Mouse (Mus musculus) myocyte (in vitro differentiated cells): ENCODE measurements at regions not wholly inside any gene's neighbourhood (a gene's known extent, or its start where the extent isn't known, plus 50 kb on each side); places are given as distances from the start of the nearest gene placed in this dataset.

Experiments
- H3K27me3 ChIP-seq: one replicate; pipeline ENCODE4 v1.6.1; 2011; ENCODE audit not compliant: control insufficient read depth, insufficient read depth, insufficient read length
- H3K36me3 ChIP-seq: one replicate; pipeline ENCODE4 v1.6.1; 2011; ENCODE audit not compliant: control insufficient read depth, insufficient read depth
- H3K4me2 ChIP-seq: one replicate; pipeline ENCODE4 v1.6.1; 2011; ENCODE audit warnings: low read depth, control low read depth
- H3K4me3 ChIP-seq: one replicate; pipeline ENCODE4 v1.5.1; 2011; ENCODE audit warnings: mild to moderate bottlenecking, control low read depth, moderate library complexity
- H3K79me2 ChIP-seq: one replicate; pipeline ENCODE4 v1.6.1; 2011; ENCODE audit not compliant: control insufficient read depth, insufficient read depth
- H3ac ChIP-seq: one replicate; pipeline ENCODE4 v1.6.1; 2011; ENCODE audit not compliant: control insufficient read depth, insufficient read length
- CEBPB ChIP-seq: IDR thresholded peaks from 2 replicates; pipeline ENCODE4 v1.6.1; 2011; ENCODE audit warnings: mild to moderate bottlenecking, moderate library complexity; ENCODE audit not compliant: poor library complexity, insufficient read depth, severe bottlenecking
- E2F4 ChIP-seq: IDR thresholded peaks from one replicate; pipeline ENCODE4 v1.6.1; 2011; ENCODE audit warnings: mild to moderate bottlenecking, control low read depth, moderate library complexity; ENCODE audit not compliant: insufficient read depth
- MAX ChIP-seq: IDR thresholded peaks from one replicate; pipeline ENCODE4 v1.6.1; 2011; ENCODE audit warnings: low read depth, mild to moderate bottlenecking, control low read depth
- MYOD1 ChIP-seq, 3 experiments: IDR thresholded peaks; one replicate each; pipeline ENCODE4 v1.6.1; 2011; ENCODE audit warnings: control low read depth in 2 of 3, low read depth in 2 of 3, mild to moderate bottlenecking in 2 of 3, moderate library complexity in 1 of 3; ENCODE audit not compliant: insufficient read length in 2 of 3, control insufficient read depth in 1 of 3
- MYOG ChIP-seq, 3 experiments: IDR thresholded peaks; one replicate each; pipeline ENCODE4 v1.6.1; 2011; ENCODE audit warnings: control low read depth in 2 of 3, low read depth in 2 of 3, mild to moderate bottlenecking in 2 of 3; ENCODE audit not compliant: insufficient read length in 2 of 3, control insufficient read depth in 1 of 3, insufficient read depth in 1 of 3
- POLR2A ChIP-seq: IDR thresholded peaks from one replicate; pipeline ENCODE4 v1.6.1; 2011; ENCODE audit warnings: low read depth, mild to moderate bottlenecking, control low read depth, moderate library complexity; ENCODE audit not compliant: insufficient read length
- POLR2AphosphoS2 ChIP-seq: IDR thresholded peaks from one replicate; pipeline ENCODE4 v1.6.1; 2011; ENCODE audit warnings: low read depth, control low read depth; ENCODE audit not compliant: insufficient read length
- REST ChIP-seq: IDR thresholded peaks from one replicate; pipeline ENCODE4 v1.6.1; 2011; ENCODE audit warnings: mild to moderate bottlenecking, control low read depth, moderate library complexity; ENCODE audit not compliant: insufficient read depth, insufficient read length
- SRF ChIP-seq: IDR thresholded peaks from one replicate; pipeline ENCODE4 v1.6.1; 2011; ENCODE audit warnings: low read depth; ENCODE audit not compliant: control insufficient read depth, insufficient read length
- TCF12 ChIP-seq: IDR thresholded peaks from one replicate; pipeline ENCODE4 v1.6.1; 2011; ENCODE audit warnings: mild to moderate bottlenecking, control low read depth; ENCODE audit not compliant: poor library complexity, insufficient read depth, severe bottlenecking
- TCF3 ChIP-seq: IDR thresholded peaks from one replicate; pipeline ENCODE4 v1.6.1; 2011; ENCODE audit warnings: low read depth, control low read depth; ENCODE audit not compliant: insufficient read length
- USF1 ChIP-seq: IDR thresholded peaks from one replicate; pipeline ENCODE4 v1.6.1; 2011; ENCODE audit warnings: low read depth, mild to moderate bottlenecking, control low read depth, moderate library complexity

GRCm38 (mm10) chr9:62208436-62208835 lies 73.6 kb downstream of the Spesp1 start:
- TF ChIP-seq POLR2A (no peak), CEBPB (no peak)
- H3K4me2 ChIP-seq, result no peak overlapping the region

GRCm38 (mm10) chr9:62205264-62205663 lies 76.7 kb downstream of the Spesp1 start:
- Histone ChIP-seq H3K4me2 (no peak overlapping the region), H3K27me3 (no peaks in the 10 kb centered on the region), H3K36me3 (no peaks in the 10 kb centered on the region), H3K79me2 (no peaks in the 10 kb centered on the region), H3ac (no peak overlapping the region), H3K4me3 (no peak overlapping the region)
- no peak for TF ChIP-seq REST

More at GRCm38 (mm10) chr9:62208436-62208835, 73.6 kb downstream of the Spesp1 start:
- no peaks in the 10 kb centered on the region for H3K36me3 ChIP-seq
- no peak overlapping the region for H3ac ChIP-seq
- H3K79me2 ChIP-seq, result no peaks in the 10 kb centered on the region
- peaks cover 15% of the 10 kb centered on the region for H3K27me3 ChIP-seq
- H3K4me3 ChIP-seq, result no peak overlapping the region

- no peaks in the 10 kb centered on the region for H3K27me3 ChIP-seq
- TF ChIP-seq REST, result no peak
- TF ChIP-seq MYOD1 (IDR thresholded peaks at IDR 0.05; ENCODE audit: control insufficient read depth in 1 of 3, insufficient read length in 2 of 3, low read depth in 2 of 3), result no peak
- TF ChIP-seq SRF, result no peak
- no peak for TF ChIP-seq USF1
- TF ChIP-seq POLR2AphosphoS2, result no peak
- TF ChIP-seq MYOG (IDR thresholded peaks at IDR 0.05; ENCODE audit: control insufficient read depth in 1 of 3, insufficient read depth in 1 of 3, insufficient read length in 2 of 3, low read depth in 2 of 3), result no peak
- no peak for TF ChIP-seq POLR2A
- no peak for TF ChIP-seq MAX
- TF ChIP-seq CEBPB, result no peak
- no peak for TF ChIP-seq TCF12
- no peak overlapping the region for H3K4me2 ChIP-seq
Observed at GRCm38 (mm10) chr9:62203556-62203955, 78.5 kb downstream of the Spesp1 start.

GRCm38 (mm10) chr9:62202331-62202730 lies 79.7 kb downstream of the Spesp1 start:
- Histone ChIP-seq H3ac (no peak overlapping the region), H3K4me2 (no peak overlapping the region), H3K27me3 (peaks cover 6% of the 10 kb centered on the region), H3K79me2 (no peaks in the 10 kb centered on the region), H3K36me3 (no peaks in the 10 kb centered on the region), H3K4me3 (no peak overlapping the region)
- TF ChIP-seq E2F4, result no peak

More at GRCm38 (mm10) chr9:62203556-62203955, 78.5 kb downstream of the Spesp1 start:
- H3ac ChIP-seq, result no peak overlapping the region
- H3K79me2 ChIP-seq, result no peaks in the 10 kb centered on the region
- no peak overlapping the region for H3K4me3 ChIP-seq
- H3K36me3 ChIP-seq, result no peaks in the 10 kb centered on the region

- Histone ChIP-seq H3K36me3 (no peaks in the 10 kb centered on the region), H3K79me2 (no peaks in the 10 kb centered on the region), H3K4me2 (no peak overlapping the region), H3K4me3 (no peak overlapping the region), H3ac (no peak overlapping the region), H3K27me3 (peaks cover 9% of the 10 kb centered on the region)
- no peak for TF ChIP-seq MYOD1 (IDR thresholded peaks at IDR 0.05; ENCODE audit: control insufficient read depth in 1 of 3, insufficient read length in 2 of 3, low read depth in 2 of 3)
- no peak for TF ChIP-seq E2F4
- TF ChIP-seq SRF, result no peak
- no peak for TF ChIP-seq MAX
- no peak for TF ChIP-seq TCF3
Observed at GRCm38 (mm10) chr9:62197486-62197885, 75.0 kb upstream of the Glce start.

- Histone ChIP-seq H3K36me3 (no peaks in the 10 kb centered on the region), H3K27me3 (peaks cover 30% of the 10 kb centered on the region), H3ac (no peak overlapping the region), H3K79me2 (no peaks in the 10 kb centered on the region), H3K4me2 (no peak overlapping the region), H3K4me3 (no peak overlapping the region)
- TF ChIP-seq TCF3 (no peak), POLR2AphosphoS2 (no peak)
Observed at GRCm38 (mm10) chr9:62192424-62192892, 70.0 kb upstream of the Glce start.

GRCm38 (mm10) chr9:62190474-62190873 lies 68.0 kb upstream of the Glce start:
- Histone ChIP-seq H3ac (no peak overlapping the region), H3K79me2 (no peaks in the 10 kb centered on the region), H3K4me2 (no peak overlapping the region), H3K4me3 (no peak overlapping the region), H3K27me3 (peaks cover 41% of the 10 kb centered on the region), H3K36me3 (no peaks in the 10 kb centered on the region)
- no peak for TF ChIP-seq TCF12
- TF ChIP-seq POLR2AphosphoS2, result no peak
- no peak for TF ChIP-seq MYOG (IDR thresholded peaks at IDR 0.05; ENCODE audit: control insufficient read depth in 1 of 3, insufficient read depth in 1 of 3, insufficient read length in 2 of 3, low read depth in 2 of 3)
- no peak for TF ChIP-seq USF1
- TF ChIP-seq TCF3, result no peak
- no peak for TF ChIP-seq MYOD1 (IDR thresholded peaks at IDR 0.05; ENCODE audit: control insufficient read depth in 1 of 3, insufficient read length in 2 of 3, low read depth in 2 of 3)
- no peak for TF ChIP-seq E2F4
